Mouse (Mus musculus) right cerebral cortex, postnatal 36 days (tissue): Measurements from ENCODE around the gene Muc3.
"Not testable (repeated sequence)": the region's sequence is repeated elsewhere in the genome, so short reads cannot be mapped to it uniquely, and the experiment has no call there.

Source experiments
- DNase-seq, 2 experiments: peaks; one replicate each; pipeline ENCODE4 v3.0.0; 2022; ENCODE audit warnings: low spot score in 2 of 2, mixed read lengths in 1 of 2

Muc3 gene

GRCm38 (mm10) chr5:137122686-137123193 lies 26.4 kb downstream of the Muc3 start:
- no peak for DNase-seq

- no peak for DNase-seq
These were observed 27.8 kb downstream of the Muc3 start for GRCm38 (mm10) chr5:137121280-137121679.

GRCm38 (mm10) chr5:137118878-137119277 lies 30.2 kb downstream of the Muc3 start:
- no peak for DNase-seq

- not testable (repeated sequence) for DNase-seq
These were observed 31.1 kb downstream of the Muc3 start for GRCm38 (mm10) chr5:137117994-137118393.

GRCm38 (mm10) chr5:137116987-137117386 lies 32.1 kb downstream of the Muc3 start:
- DNase-seq, result no peak

GRCm38 (mm10) chr5:137115866-137116847 lies 33.0 kb downstream of the Muc3 start, which contains the start of gene Trim56:
Trim56 (minus strand) TSS chr5:137116209.
- DNase-seq, result no peak

GRCm38 (mm10) chr5:137114891-137115561 lies 34.1 kb downstream of the Muc3 start:
- DNase-seq, result no peak

- DNase-seq, result no peak
These were observed 37.3 kb downstream of the Muc3 start for GRCm38 (mm10) chr5:137111542-137112408.

GRCm38 (mm10) chr5:137110863-137111262 lies 38.3 kb downstream of the Muc3 start:
- no peak for DNase-seq

GRCm38 (mm10) chr5:137109941-137110593 lies 39.1 kb downstream of the Muc3 start:
- DNase-seq, result no peak

- DNase-seq, result no peak
These were observed 41.0 kb downstream of the Muc3 start for GRCm38 (mm10) chr5:137108111-137108510.

- no peak for DNase-seq
These were observed 41.5 kb downstream of the Muc3 start for GRCm38 (mm10) chr5:137107670-137108069.

GRCm38 (mm10) chr5:137107024-137107423 lies 42.1 kb downstream of the Muc3 start:
- DNase-seq, result peak; percentile 59 to 70

- no peak for DNase-seq
These were observed 42.7 kb downstream of the Muc3 start for GRCm38 (mm10) chr5:137106434-137106833.

- DNase-seq, result no peak
These were observed 45.2 kb downstream of the Muc3 start for GRCm38 (mm10) chr5:137103969-137104368.

GRCm38 (mm10) chr5:137102575-137103522 lies 46.3 kb downstream of the Muc3 start:
- peak; percentile 80 to 83 for DNase-seq

GRCm38 (mm10) chr5:137102078-137102477 lies 47.0 kb downstream of the Muc3 start:
- no peak for DNase-seq

- DNase-seq, result no peak
These were observed 48.5 kb downstream of the Muc3 start for GRCm38 (mm10) chr5:137100660-137101059.

- DNase-seq, result no peak
These were observed 50.7 kb downstream of the Muc3 start for GRCm38 (mm10) chr5:137098418-137098817.

GRCm38 (mm10) chr5:137096037-137096436 lies 53.1 kb downstream of the Muc3 start:
- peak in 1 of 2 experiments; percentile 61 for DNase-seq
